Mouse (Mus musculus): ENCODE data around the gene Olfr170. TPM values are rescaled to one million over a fixed set of nuclear protein-coding genes. Genes with fewer than 3 reads are reported as not detected.
"Not testable (repeated sequence)": the region's sequence is repeated elsewhere in the genome, so short reads cannot be mapped to it uniquely, and the experiment has no call there.

Gene Olfr170
- not detected in 2 replicates for polyA plus RNA-seq (2015; fragmentation: Nextera tagmentation; extraction: Ambion mirVana)

- H3K27ac ChIP-seq (ENCODE audit: low read length); H3K9me3 ChIP-seq (ENCODE audit: low read length); H3K27me3 ChIP-seq (ENCODE audit: insufficient read depth, low read length); H3K36me3 ChIP-seq (ENCODE audit: insufficient read depth, low read length); H3K4me2 ChIP-seq (replicated peaks; ENCODE audit: low read depth, low read length); H3K4me1 ChIP-seq (ENCODE audit: insufficient read depth, low read length); H3K9ac ChIP-seq (replicated peaks; ENCODE audit: low read length); H3K4me3 ChIP-seq (ENCODE audit: low read length); ATAC-seq (ENCODE audit: low FRiP score, low TSS enrichment): not testable (repeated sequence)
- WGBS, result 81% methylated on average over 2 of the region's 2 CpGs
Observed at GRCm38 (mm10) chr16:19611782-19612181, at the start of gene Olfr170. Olfr170 (minus strand) TSS chr16:19611882.

GRCm38 (mm10) chr16:19629816-19630215 is 18.1 kb upstream of the Olfr170 start, which contains the start of gene Olfr171:
Olfr171 (minus strand) TSS chr16:19629916.
- H3K36me3 ChIP-seq (ENCODE audit: insufficient read depth, low read length), result no peaks in the 10 kb centered on the region
- no peak within 1 kb of the TSS for H3K27ac ChIP-seq (ENCODE audit: low read length)
- ATAC-seq (ENCODE audit: low FRiP score, low TSS enrichment), result no peak
- H3K27me3 ChIP-seq (ENCODE audit: insufficient read depth, low read length), result no peaks in the 10 kb centered on the region
- no peak within 1 kb of the TSS for H3K4me2 ChIP-seq (replicated peaks; ENCODE audit: low read depth, low read length)
- H3K4me1 ChIP-seq (ENCODE audit: insufficient read depth, low read length), result no peaks in the 10 kb centered on the region
- WGBS, result 79% methylated on average over 1 of the region's 1 CpGs
- no peak within 1 kb of the TSS for H3K4me3 ChIP-seq (ENCODE audit: low read length)
- H3K9me3 ChIP-seq (ENCODE audit: low read length), result no peaks in the 10 kb centered on the region
- H3K9ac ChIP-seq (replicated peaks; ENCODE audit: low read length), result no peak within 1 kb of the TSS

- H3K9me3 ChIP-seq (ENCODE audit: low read length), result no peaks in the 10 kb centered on the region
- ATAC-seq (ENCODE audit: low FRiP score, low TSS enrichment), result no peak
- no peak overlapping the region for H3K4me2 ChIP-seq (replicated peaks; ENCODE audit: low read depth, low read length)
- no peaks in the 10 kb centered on the region for H3K27me3 ChIP-seq (ENCODE audit: insufficient read depth, low read length)
- no peak overlapping the region for H3K4me3 ChIP-seq (ENCODE audit: low read length)
- no peaks in the 10 kb centered on the region for H3K4me1 ChIP-seq (ENCODE audit: insufficient read depth, low read length)
- no peaks in the 10 kb centered on the region for H3K36me3 ChIP-seq (ENCODE audit: insufficient read depth, low read length)
- no peak overlapping the region for H3K27ac ChIP-seq (ENCODE audit: low read length)
- H3K9ac ChIP-seq (replicated peaks; ENCODE audit: low read length), result no peak overlapping the region
- 68% methylated on average over 2 of the region's 2 CpGs for WGBS
Observed at GRCm38 (mm10) chr16:19603166-19603565, 8.5 kb downstream of the Olfr170 start.

GRCm38 (mm10) chr16:19571709-19572108 is 40.0 kb downstream of the Olfr170 start, which contains the start of gene Olfr169:
Olfr169 (minus strand) TSS chr16:19571809.
- H3K4me2 ChIP-seq (replicated peaks; ENCODE audit: low read depth, low read length); H3K27me3 ChIP-seq (ENCODE audit: insufficient read depth, low read length): not testable (repeated sequence)
- 92% methylated on average over 2 of the region's 2 CpGs for WGBS

More at GRCm38 (mm10) chr16:19571709-19572108, 40.0 kb downstream of the Olfr170 start, which contains the start of gene Olfr169:
- not testable (repeated sequence) for H3K4me1 ChIP-seq (ENCODE audit: insufficient read depth, low read length); H3K36me3 ChIP-seq (ENCODE audit: insufficient read depth, low read length); H3K9ac ChIP-seq (replicated peaks; ENCODE audit: low read length); H3K27ac ChIP-seq (ENCODE audit: low read length); H3K9me3 ChIP-seq (ENCODE audit: low read length); ATAC-seq (ENCODE audit: low FRiP score, low TSS enrichment); H3K4me3 ChIP-seq (ENCODE audit: low read length)

Other genes with a start within 250 kb of the Olfr170 start
- gene Olfr165, start 188.7 kb downstream of the Olfr170 start, polyA plus RNA-seq (2015; fragmentation: Nextera tagmentation; extraction: Ambion mirVana), result not detected in 2 replicates
- gene Olfr166, start 128.2 kb downstream of the Olfr170 start, polyA plus RNA-seq (2015; fragmentation: Nextera tagmentation; extraction: Ambion mirVana), result not detected in 2 replicates
- gene Olfr167, start 89.6 kb downstream of the Olfr170 start, polyA plus RNA-seq (2015; fragmentation: Nextera tagmentation; extraction: Ambion mirVana), result not detected in 2 replicates
- not detected in 2 replicates for gene Olfr168, start 76.3 kb downstream of the Olfr170 start, polyA plus RNA-seq (2015; fragmentation: Nextera tagmentation; extraction: Ambion mirVana)
- gene Olfr169, start 40.1 kb downstream of the Olfr170 start, polyA plus RNA-seq (2015; fragmentation: Nextera tagmentation; extraction: Ambion mirVana), result not detected in 2 replicates
- gene Olfr171, start 18.0 kb upstream of the Olfr170 start, polyA plus RNA-seq (2015; fragmentation: Nextera tagmentation; extraction: Ambion mirVana), result not detected in 2 replicates
- gene Lamp3, start 94.5 kb upstream of the Olfr170 start, polyA plus RNA-seq (2015; fragmentation: Nextera tagmentation; extraction: Ambion mirVana), result 0.10 and 0.52 TPM in 2 replicates
- gene B3gnt5, start 148.3 kb upstream of the Olfr170 start, polyA plus RNA-seq (2015; fragmentation: Nextera tagmentation; extraction: Ambion mirVana), result 10.5 and 11.6 TPM in 2 replicates